Mouse (Mus musculus) lung, embryonic 14.5 days (tissue): ENCODE measurements around the gene Gemin7. TPM values are rescaled to one million over a fixed set of nuclear protein-coding genes. Genes with fewer than 3 reads are reported as not detected.

Experiments
- ATAC-seq: fragments of 200-750 bp; cut with Nextera tagmentation; 2 replicates; pipeline ENCODE4 v1.8.0; 2017; ENCODE audit warnings: mild to moderate bottlenecking, moderate TSS enrichment, moderate library complexity; ENCODE audit not compliant: insufficient read depth
- DNase-seq: peaks from one replicate; pipeline ENCODE4 v3.0.0-alpha.2; 2015
- H3K27ac ChIP-seq: fragments of 300-500 bp; sonication (generic); 2 replicates; pipeline ENCODE4 v1.5.1; 2014; ENCODE audit warnings: low read depth, mild to moderate bottlenecking, moderate library complexity
- H3K27me3 ChIP-seq: fragments of 300-500 bp; sonication (generic); 2 replicates; pipeline ENCODE4 v1.6.1; 2014; ENCODE audit warnings: low read length, control low read depth; ENCODE audit not compliant: insufficient read depth
- H3K36me3 ChIP-seq: fragments of 300-500 bp; sonication (generic); 2 replicates; pipeline ENCODE4 v1.6.1; 2014; ENCODE audit warnings: control low read depth; ENCODE audit not compliant: insufficient read depth
- H3K4me1 ChIP-seq: fragments of 300-500 bp; sonication (generic); 2 replicates; pipeline ENCODE4 v1.6.1; 2014; ENCODE audit warnings: antibody characterized with exemption, control low read depth; ENCODE audit not compliant: insufficient read depth
- H3K4me2 ChIP-seq: fragments of 300-500 bp; sonication (generic); 2 replicates; pipeline ENCODE4 v1.6.1; 2014; ENCODE audit warnings: mild to moderate bottlenecking
- H3K4me3 ChIP-seq: fragments of 300-500 bp; sonication (generic); 2 replicates; pipeline ENCODE4 v1.5.1; 2014; ENCODE audit warnings: low read depth, low read length
- H3K9ac ChIP-seq: fragments of 300-500 bp; sonication (generic); 2 replicates; pipeline ENCODE4 v1.6.1; 2014
- H3K9me3 ChIP-seq: fragments of 300-500 bp; sonication (generic); 2 replicates; pipeline ENCODE4 v1.6.1; 2016; ENCODE audit warnings: low read depth, low read length, control low read depth
- CTCF ChIP-seq: IDR thresholded peaks from 2 replicates; pipeline ENCODE4 v1.5.1; 2016; ENCODE audit warnings: antibody characterized with exemption, low read depth
- WGBS: fragments of 180-500 bp; shearing (Covaris S2); extraction: QIAGEN DNeasy Blood & Tissue Kit; methylation state at CpG from one replicate; pipeline ENCODE4 v1.1.7; 2014; 5-methylcytosine and 5-hydroxymethylcytosine counted together
- polyA plus RNA-seq: library from polyadenylated mRNA; unstranded; fragments of >200 nt; fragmentation: Nextera tagmentation; extraction: Ambion mirVana; gene quantifications from 2 replicates; pipeline ENCODE4 v1.2.1, GENCODE M21; 2014

Gemin7 gene
- 180 and 183 TPM in 2 replicates for polyA plus RNA-seq

- 1% methylated on average over 56 of the region's 56 CpGs for WGBS
- peak; percentile 57 for DNase-seq
Observed at GRCm38 (mm10) chr7:19577141-19577852, at the start of gene Gemin7, which contains the start of gene Zfp296. Gemin7 (minus strand) TSS chr7:19577595. Zfp296 (plus strand) TSS chr7:19577287.

GRCm38 (mm10) chr7:19623433-19623832 is 46.0 kb upstream of the Gemin7 start:
- Histone ChIP-seq H3K27me3 (peaks cover 4% of the 10 kb centered on the region; the same call in 1 of the 2 replicates), H3K4me2 (no peak overlapping the region), H3K9ac (no peak overlapping the region), H3K36me3 (no peaks in the 10 kb centered on the region), H3K27ac (no peak overlapping the region), H3K4me3 (no peak overlapping the region), H3K9me3 (no peaks in the 10 kb centered on the region), H3K4me1 (no peaks in the 10 kb centered on the region)
- ATAC-seq: no peak
- DNase-seq: no peak
- 54% methylated on average over 2 of the region's 2 CpGs for WGBS
- TF ChIP-seq CTCF: no peak

More at GRCm38 (mm10) chr7:19577141-19577852, at the start of gene Gemin7, which contains the start of gene Zfp296:
- peak within 1 kb of the TSS; percentile 43 for H3K4me3 ChIP-seq
- peak within 1 kb of the TSS; percentile 78 for H3K4me2 ChIP-seq
- TF ChIP-seq CTCF: no peak
- peaks cover 22% of the 10 kb centered on the region for H3K36me3 ChIP-seq
- no peak within 1 kb of the TSS for H3K27ac ChIP-seq
- H3K27me3 ChIP-seq: peaks cover 32% of the 10 kb centered on the region
- H3K9me3 ChIP-seq: no peaks in the 10 kb centered on the region
- peak within 1 kb of the TSS; percentile 47 for H3K9ac ChIP-seq
- 0 out of 2 replicates have a peak, but pooled peaks cover 3% of the 10 kb centered on the region for H3K4me1 ChIP-seq
- no peak for ATAC-seq

GRCm38 (mm10) chr7:19622241-19622640 is 44.8 kb upstream of the Gemin7 start:
- TF ChIP-seq CTCF: no peak
- ATAC-seq: no peak
- H3K4me2 ChIP-seq: no peak overlapping the region

GRCm38 (mm10) chr7:19620811-19621210 is 43.4 kb upstream of the Gemin7 start:
- H3K4me3 ChIP-seq: no peak overlapping the region
- TF ChIP-seq CTCF: no peak
- H3K27me3 ChIP-seq: peaks cover 4% of the 10 kb centered on the region; the same call in 1 of the 2 replicates
- no peak overlapping the region for H3K4me2 ChIP-seq
- H3K9me3 ChIP-seq: no peaks in the 10 kb centered on the region
- WGBS: 88% methylated on average over 7 of the region's 7 CpGs
- DNase-seq (no peak), ATAC-seq (no peak)
- no peak overlapping the region for H3K27ac ChIP-seq
- H3K36me3 ChIP-seq: no peaks in the 10 kb centered on the region
- no peaks in the 10 kb centered on the region for H3K4me1 ChIP-seq
- no peak overlapping the region for H3K9ac ChIP-seq

More at GRCm38 (mm10) chr7:19622241-19622640, 44.8 kb upstream of the Gemin7 start:
- no peaks in the 10 kb centered on the region for H3K9me3 ChIP-seq
- H3K27me3 ChIP-seq: peaks cover 4% of the 10 kb centered on the region; the same call in 1 of the 2 replicates
- 23% methylated on average over 6 of the region's 6 CpGs for WGBS
- H3K9ac ChIP-seq: no peak overlapping the region
- no peaks in the 10 kb centered on the region for H3K4me1 ChIP-seq
- no peaks in the 10 kb centered on the region for H3K36me3 ChIP-seq
- DNase-seq: no peak
- H3K4me3 ChIP-seq: no peak overlapping the region
- no peak overlapping the region for H3K27ac ChIP-seq

- Histone ChIP-seq H3K9me3 (no peaks in the 10 kb centered on the region), H3K4me1 (no peaks in the 10 kb centered on the region), H3K9ac (peak overlapping the region; percentile 42), H3K27me3 (peaks cover 4% of the 10 kb centered on the region; the same call in 1 of the 2 replicates), H3K4me3 (peak overlapping the region; percentile 29), H3K4me2 (peak overlapping the region; percentile 58), H3K27ac (no peak overlapping the region), H3K36me3 (no peaks in the 10 kb centered on the region)
- DNase-seq (peak; percentile 94), ATAC-seq (peak; percentile 85)
- TF ChIP-seq CTCF: peak; percentile 91
- WGBS: 9% methylated on average over 35 of the region's 35 CpGs
Observed at GRCm38 (mm10) chr7:19619004-19619801, 41.8 kb upstream of the Gemin7 start.

GRCm38 (mm10) chr7:19615036-19615577 is 37.7 kb upstream of the Gemin7 start:
- Histone ChIP-seq H3K27me3 (peaks cover 2% of the 10 kb centered on the region; the same call in 1 of the 2 replicates), H3K27ac (no peak overlapping the region), H3K9me3 (no peaks in the 10 kb centered on the region), H3K36me3 (no peaks in the 10 kb centered on the region), H3K4me2 (no peak overlapping the region), H3K9ac (no peak overlapping the region), H3K4me3 (no peak overlapping the region), H3K4me1 (no peaks in the 10 kb centered on the region)
- WGBS: 83% methylated on average over 12 of the region's 12 CpGs
- no peak for ATAC-seq
- no peak for DNase-seq
- no peak for TF ChIP-seq CTCF
